Mouse (Mus musculus): Measurements from ENCODE around the gene Tlx2.

Tlx2 gene

GRCm38 (mm10) chr6:83070247-83070310, at the start of gene Tlx2:
TSS of gene Tlx2 (minus strand) at chr6:83070293.
- DNase-seq (ENCODE audit: low spot score in 2 of 2): no peak

GRCm38 (mm10) chr6:83119734-83120051, 49.6 kb upstream of the Tlx2 start:
- peak in 1 of 2 experiments; percentile 64 for DNase-seq (ENCODE audit: low spot score in 2 of 2)

- peak in 1 of 2 experiments; percentile 18 for DNase-seq (ENCODE audit: low spot score in 2 of 2)
Observed at GRCm38 (mm10) chr6:83118825-83119733, 49.0 kb upstream of the Tlx2 start.

GRCm38 (mm10) chr6:83118369-83118768, 48.3 kb upstream of the Tlx2 start:
- peak in 1 of 2 experiments; percentile 48 for DNase-seq (ENCODE audit: low spot score in 2 of 2)

GRCm38 (mm10) chr6:83117616-83118015, 47.5 kb upstream of the Tlx2 start:
- no peak for DNase-seq (ENCODE audit: low spot score in 2 of 2)

GRCm38 (mm10) chr6:83117165-83117438, 47.0 kb upstream of the Tlx2 start:
- peak in 1 of 2 experiments; percentile 35 for DNase-seq (ENCODE audit: low spot score in 2 of 2)

GRCm38 (mm10) chr6:83116373-83117164, 46.5 kb upstream of the Tlx2 start:
- peak in 1 of 2 experiments; percentile 34 for DNase-seq (ENCODE audit: low spot score in 2 of 2)

GRCm38 (mm10) chr6:83115682-83116372, 45.7 kb upstream of the Tlx2 start:
- DNase-seq (ENCODE audit: low spot score in 2 of 2): peak in 1 of 2 experiments; percentile 57

- DNase-seq (ENCODE audit: low spot score in 2 of 2): peak; percentile 94 to 95
Observed at GRCm38 (mm10) chr6:83115011-83115671, 45.0 kb upstream of the Tlx2 start, which contains the start of gene Mogs. TSS of gene Mogs (plus strand) at chr6:83115496.

GRCm38 (mm10) chr6:83111510-83112136, 41.5 kb upstream of the Tlx2 start:
- peak in 1 of 2 experiments; percentile 27 for DNase-seq (ENCODE audit: low spot score in 2 of 2)

GRCm38 (mm10) chr6:83108762-83109668, 38.9 kb upstream of the Tlx2 start, which contains the start of gene Mrpl53:
TSS of gene Mrpl53 (plus strand) at chr6:83109040.
- DNase-seq (ENCODE audit: low spot score in 2 of 2): peak; percentile 87

- peak; percentile 75 to 76 for DNase-seq (ENCODE audit: low spot score in 2 of 2)
Observed at GRCm38 (mm10) chr6:83107566-83108400, 37.7 kb upstream of the Tlx2 start.

- peak; percentile 60 to 84 for DNase-seq (ENCODE audit: low spot score in 2 of 2)
Observed at GRCm38 (mm10) chr6:83104158-83104557, 34.1 kb upstream of the Tlx2 start.

- peak in 1 of 2 experiments; percentile 56 for DNase-seq (ENCODE audit: low spot score in 2 of 2)
Observed at GRCm38 (mm10) chr6:83103130-83103650, 33.1 kb upstream of the Tlx2 start.

GRCm38 (mm10) chr6:83101688-83102556, 31.8 kb upstream of the Tlx2 start:
- DNase-seq (ENCODE audit: low spot score in 2 of 2): peak; percentile 69 to 71

GRCm38 (mm10) chr6:83101316-83101687, 31.2 kb upstream of the Tlx2 start, which contains the start of the genes Ccdc142 and Gm42688:
TSS of gene Ccdc142 (plus strand) at chr6:83101601.
TSS of gene Gm42688 (plus strand) at chr6:83101617.
- DNase-seq (ENCODE audit: low spot score in 2 of 2): peak; percentile 92 to 95

- DNase-seq (ENCODE audit: low spot score in 2 of 2): no peak
Observed at GRCm38 (mm10) chr6:83098411-83098810, 28.3 kb upstream of the Tlx2 start.

- DNase-seq (ENCODE audit: low spot score in 2 of 2): no peak
Observed at GRCm38 (mm10) chr6:83095968-83096367, 25.9 kb upstream of the Tlx2 start.
